Mouse (Mus musculus) bone marrow macrophage, adult 2 months (primary cell): ENCODE measurements around the gene Sntn.

Experiments used
- CTCF ChIP-seq: IDR thresholded peaks from 2 replicates; pipeline ENCODE4 v1.5.1; 2012; ENCODE audit warnings: low read depth, mild to moderate bottlenecking, low read length, moderate library complexity
- POLR2A ChIP-seq: IDR thresholded peaks from 2 replicates; pipeline ENCODE4 v1.6.1; 2012; ENCODE audit warnings: mild to moderate bottlenecking, low read depth, low read length, borderline replicate concordance

DNA sequence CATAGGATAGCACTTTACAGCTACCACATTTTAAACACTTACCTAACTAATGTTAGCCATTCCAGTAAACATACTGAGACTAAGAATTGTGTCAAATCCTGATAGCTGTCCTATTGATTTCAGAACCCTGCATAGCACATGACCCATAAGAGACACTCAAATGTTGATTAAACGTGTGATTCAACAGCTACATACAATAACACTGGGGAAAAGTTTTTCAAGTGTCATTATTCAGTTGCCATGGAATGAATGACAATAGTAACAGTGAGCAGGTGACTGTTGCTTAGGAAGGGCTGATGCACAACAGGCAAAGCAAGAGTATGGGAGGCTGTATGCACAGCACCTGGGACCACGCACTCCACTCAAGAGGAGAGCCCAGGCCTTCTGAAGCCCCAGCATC is at the start of gene Sntn:
- no peak for TF ChIP-seq POLR2A
- no peak for TF ChIP-seq CTCF
